Mouse (Mus musculus) ES-E14 (cell line): ENCODE results near the gene Pcsk7.

Source experiments
- CHD2 ChIP-seq: IDR thresholded peaks from 2 replicates; pipeline ENCODE4 v1.6.1; 2014; ENCODE audit warnings: mild to moderate bottlenecking, low read depth, low read length, inconsistent platforms
- ZNF384 ChIP-seq: IDR thresholded peaks from 2 replicates; pipeline ENCODE4 v1.6.1; 2012; ENCODE audit warnings: low read depth, low read length, inconsistent platforms

GRCm38 (mm10) chr9:45959661-45960060, 53.4 kb downstream of the Pcsk7 start:
- no peak for TF ChIP-seq ZNF384
- TF ChIP-seq CHD2, result no peak
